Mouse (Mus musculus) thymus, adult 2 months (tissue): ENCODE data around the gene Pold3. TPM values are rescaled to one million over a fixed set of nuclear protein-coding genes. Genes with fewer than 3 reads are reported as not detected.
"Not testable (repeated sequence)": the region's sequence is repeated elsewhere in the genome, so short reads cannot be mapped to it uniquely, and the experiment has no call there.

Experiments
- DNase-seq: peaks from one replicate; pipeline ENCODE4 v3.0.0; 2021
- H3K27ac ChIP-seq: fragments of 200-500 bp; 2 replicates; pipeline ENCODE4 v1.5.1; 2012; ENCODE audit warnings: low read length, control low read depth; ENCODE audit not compliant: control insufficient read depth, insufficient read depth
- H3K27me3 ChIP-seq: fragments of 200-500 bp; 2 replicates; pipeline ENCODE4 v1.6.1; 2012; ENCODE audit warnings: mild to moderate bottlenecking, low read length, moderate library complexity, mixed read lengths; ENCODE audit not compliant: control insufficient read depth, insufficient read depth
- H3K36me3 ChIP-seq: fragments of 200-500 bp; 2 replicates; pipeline ENCODE4 v1.6.1; 2012; ENCODE audit warnings: mild to moderate bottlenecking, low read length, moderate library complexity; ENCODE audit not compliant: control insufficient read depth, insufficient read depth
- H3K4me1 ChIP-seq: fragments of 200-500 bp; replicated peaks from 2 replicates; pipeline ENCODE4 v1.6.1; 2012; ENCODE audit warnings: low read length; ENCODE audit not compliant: control insufficient read depth, insufficient read depth
- H3K4me3 ChIP-seq: fragments of 200-500 bp; 2 replicates; pipeline ENCODE4 v1.5.1; 2012; ENCODE audit warnings: mild to moderate bottlenecking, low read length, control low read depth, moderate library complexity; ENCODE audit not compliant: control insufficient read depth, insufficient read depth
- CTCF ChIP-seq: fragments of 200-500 bp; IDR thresholded peaks from 2 replicates; pipeline ENCODE4 v1.5.1; 2012; ENCODE audit warnings: mild to moderate bottlenecking, control low read depth, low read length, moderate library complexity, borderline replicate concordance; ENCODE audit not compliant: control insufficient read depth, poor library complexity, insufficient read depth; ENCODE audit errors: extremely low read depth
- POLR2A ChIP-seq: fragments of 200-500 bp; IDR thresholded peaks from 2 replicates; pipeline ENCODE4 v1.6.1; 2012; ENCODE audit warnings: mild to moderate bottlenecking, low read length, control low read depth, moderate library complexity; ENCODE audit not compliant: control insufficient read depth, poor library complexity, insufficient read depth; ENCODE audit errors: extremely low read depth
- WGBS: fragments of 180-500 bp; shearing (Covaris S2); methylation state at CpG from one replicate; pipeline ENCODE4 v1.1.7; 2018; 5-methylcytosine and 5-hydroxymethylcytosine counted together
- polyA plus RNA-seq: library from polyadenylated mRNA; depleted of rRNA; stranded (reverse); fragments of >200 nt; gene quantifications from 2 replicates; pipeline ENCODE4 v1.2.3, GENCODE M21; 2012

The Pold3 gene
- polyA plus RNA-seq, 1 experiment, result 21.4 TPM

DNA sequence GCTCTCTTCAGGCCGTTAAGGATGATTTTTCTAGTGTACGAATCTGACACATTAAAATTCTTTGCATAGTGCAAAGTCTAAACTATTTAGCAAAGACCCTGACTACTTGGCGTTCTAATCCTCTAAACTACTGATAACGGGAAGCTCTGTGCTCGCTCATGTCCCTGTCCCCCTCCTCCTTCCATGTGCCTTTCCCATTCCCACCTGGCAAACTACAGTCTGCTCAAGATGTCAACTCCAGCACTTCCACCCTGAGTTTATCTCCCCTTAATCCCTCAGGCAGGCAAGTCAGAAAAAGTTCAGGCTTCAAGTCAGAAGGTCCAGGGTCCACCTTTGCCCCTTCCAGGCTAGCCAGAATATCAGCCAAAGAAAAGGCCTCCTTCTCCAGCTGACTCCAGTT, 45.1 kb downstream of the Pold3 start:
- H3K4me3 ChIP-seq, result no peak overlapping the region
- TF ChIP-seq POLR2A (no peak), CTCF (no peak)
- no peak for DNase-seq
- 95% methylated on average over 5 of the region's 5 CpGs for WGBS
- no peaks in the 10 kb centered on the region for H3K27me3 ChIP-seq
- 0 out of 2 replicates have a peak, but pooled peaks cover 3% of the 10 kb centered on the region for H3K36me3 ChIP-seq
- H3K27ac ChIP-seq, result no peak overlapping the region
- H3K4me1 ChIP-seq, result no peaks in the 10 kb centered on the region

DNA sequence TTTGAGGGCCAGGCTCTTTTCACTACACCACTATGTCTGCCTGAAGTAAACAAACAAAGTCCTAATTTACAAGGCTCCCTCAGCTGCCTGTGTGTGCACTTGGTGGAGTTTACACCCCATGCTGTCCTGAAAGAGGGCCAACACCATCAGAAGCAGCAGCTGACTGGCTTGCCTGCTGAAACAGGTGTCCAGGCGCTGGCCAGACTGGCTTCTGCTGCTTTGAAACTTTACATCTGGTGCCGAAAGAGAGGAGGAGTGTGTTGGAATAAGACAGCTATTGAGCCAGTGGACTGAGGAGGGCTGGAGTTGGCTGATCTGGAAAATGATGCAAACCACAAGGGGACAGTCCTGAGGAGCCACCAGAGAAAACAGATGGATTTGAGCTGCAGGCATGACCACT, 47.4 kb downstream of the Pold3 start:
- DNase-seq, result no peak
- 88% methylated on average over 2 of the region's 2 CpGs for WGBS

DNA sequence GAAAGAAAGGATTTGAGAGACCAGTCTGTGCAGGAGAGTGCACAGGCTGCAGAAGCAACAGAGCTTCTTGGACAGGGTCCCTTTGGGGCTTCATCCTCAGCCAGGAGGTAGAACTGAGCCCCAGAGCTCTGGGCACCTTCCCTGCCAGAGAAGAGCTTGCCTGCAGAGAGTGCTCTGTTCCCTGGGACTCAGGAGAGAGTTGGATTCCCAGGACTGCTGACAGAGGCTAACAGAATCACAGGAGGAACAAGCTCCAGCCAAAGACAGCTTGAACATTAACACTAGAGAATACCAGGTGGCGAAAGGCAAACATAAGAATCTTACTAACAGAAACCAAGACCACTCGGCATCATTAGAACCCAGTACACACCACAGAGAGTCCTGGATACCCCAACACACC, 68.4 kb downstream of the Pold3 start:
- H3K4me1 ChIP-seq, H3K4me3 ChIP-seq, DNase-seq, H3K36me3 ChIP-seq, H3K27ac ChIP-seq, H3K27me3 ChIP-seq: not testable (repeated sequence)
- 95% methylated on average over 2 of the region's 2 CpGs for WGBS

More for the DNA sequence above, 47.4 kb downstream of the Pold3 start:
- Histone ChIP-seq H3K27me3 (no peaks in the 10 kb centered on the region), H3K36me3 (no peaks in the 10 kb centered on the region), H3K27ac (no peak overlapping the region), H3K4me3 (no peak overlapping the region), H3K4me1 (no peaks in the 10 kb centered on the region)
- no peak for TF ChIP-seq POLR2A
- no peak for TF ChIP-seq CTCF

DNA sequence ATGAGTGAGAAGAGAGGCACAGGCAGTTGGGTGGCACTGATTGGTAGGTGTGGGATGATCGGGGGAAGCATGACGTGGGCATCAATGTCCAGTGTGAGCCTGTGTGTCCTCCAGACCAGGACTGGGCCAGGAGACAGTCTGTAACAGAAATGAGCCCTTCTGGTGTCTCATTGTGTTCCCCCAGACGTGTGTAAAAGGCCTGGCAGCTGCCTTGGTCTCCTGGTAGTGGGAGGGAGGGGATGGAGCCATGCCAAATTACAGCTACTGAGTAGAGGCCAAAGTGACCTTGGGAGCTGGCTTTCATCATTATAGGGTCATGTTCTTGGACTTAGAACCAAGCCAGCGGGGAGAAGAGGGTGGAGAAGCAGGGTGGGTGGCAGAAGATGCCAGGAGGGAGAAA, 69.5 kb downstream of the Pold3 start:
- TF ChIP-seq CTCF (no peak), POLR2A (no peak)
- no peak overlapping the region for H3K4me3 ChIP-seq
- no peaks in the 10 kb centered on the region for H3K4me1 ChIP-seq
- DNase-seq, result no peak
- no peaks in the 10 kb centered on the region for H3K27me3 ChIP-seq
- WGBS, result 72% methylated on average over 4 of the region's 4 CpGs
- H3K36me3 ChIP-seq, result no peaks in the 10 kb centered on the region
- no peak overlapping the region for H3K27ac ChIP-seq

DNA sequence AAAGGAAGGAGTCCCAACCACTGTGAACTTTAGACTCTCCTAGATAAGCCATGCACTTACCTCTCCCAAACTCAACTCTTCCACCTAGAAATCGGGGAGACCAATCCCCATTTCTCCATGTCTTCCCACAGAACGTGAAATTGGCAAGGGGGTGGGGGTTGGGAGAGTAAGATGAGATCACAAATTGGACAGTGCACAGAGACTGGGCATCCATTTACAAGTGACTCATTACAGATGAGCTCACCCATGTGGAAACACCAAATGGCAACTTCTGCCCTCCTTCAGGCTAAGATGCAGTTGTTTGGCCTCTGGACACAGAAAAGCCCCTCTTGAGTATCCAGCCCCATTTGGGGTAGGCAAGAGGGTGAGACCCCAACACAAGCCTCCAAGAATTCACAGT, 74.9 kb downstream of the Pold3 start:
- 79% methylated on average over 2 of the region's 2 CpGs for WGBS
- H3K27me3 ChIP-seq, result no peaks in the 10 kb centered on the region; the same call in 1 of the 2 replicates
- no peaks in the 10 kb centered on the region for H3K4me1 ChIP-seq
- TF ChIP-seq CTCF, result no peak
- TF ChIP-seq POLR2A, result no peak
- H3K4me3 ChIP-seq, result no peak overlapping the region
- no peaks in the 10 kb centered on the region for H3K36me3 ChIP-seq
- DNase-seq, result no peak
- H3K27ac ChIP-seq, result no peak overlapping the region

DNA sequence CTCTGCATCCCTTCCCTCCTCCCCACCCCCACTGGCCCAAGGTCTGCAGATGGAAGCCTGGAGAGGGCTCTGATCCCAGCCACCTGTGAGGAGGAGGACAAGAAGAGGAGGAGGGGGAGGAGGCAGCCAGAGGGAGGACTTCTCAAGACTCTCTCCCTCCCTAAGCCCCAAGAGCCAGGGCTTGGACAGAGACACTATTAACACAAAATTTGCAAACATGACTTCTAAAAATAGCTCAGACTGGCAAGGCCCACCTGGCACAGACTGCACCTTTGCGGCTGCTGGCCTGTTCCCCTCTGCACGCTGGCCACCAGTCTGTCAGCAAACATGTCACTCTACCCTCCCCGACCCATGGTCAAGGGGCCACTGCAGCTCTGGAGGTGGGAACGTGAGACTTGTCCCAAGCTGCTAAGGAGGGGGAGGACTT, 77.7 kb downstream of the Pold3 start:
- no peaks in the 10 kb centered on the region for H3K36me3 ChIP-seq
- H3K27ac ChIP-seq, result no peak overlapping the region
- no peaks in the 10 kb centered on the region for H3K4me1 ChIP-seq
- TF ChIP-seq CTCF (no peak), POLR2A (no peak)
- no peak for DNase-seq
- H3K4me3 ChIP-seq, result no peak overlapping the region
- no peaks in the 10 kb centered on the region; the same call in 1 of the 2 replicates for H3K27me3 ChIP-seq
- 62% methylated on average over 4 of the region's 4 CpGs for WGBS

DNA sequence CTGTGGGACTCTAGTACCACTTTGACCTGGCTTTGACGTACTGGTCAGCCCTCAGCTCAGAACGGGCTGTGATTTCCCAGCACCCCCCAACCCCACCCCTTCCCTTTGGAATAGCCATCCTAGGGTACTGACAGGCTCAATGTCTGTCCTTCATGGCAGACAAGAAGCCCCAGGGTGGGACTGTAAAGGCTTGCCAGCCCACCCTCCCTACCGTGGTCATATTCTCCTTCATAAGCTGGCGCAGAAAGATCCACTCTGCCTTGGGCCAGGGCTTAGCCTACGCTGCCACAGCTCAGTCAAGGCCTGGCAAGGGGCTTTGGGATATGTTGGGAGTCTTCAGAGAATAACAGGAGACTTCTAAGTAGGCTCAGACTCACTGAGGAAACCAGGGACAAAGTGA, 78.3 kb downstream of the Pold3 start:
- H3K27ac ChIP-seq, result no peak overlapping the region
- DNase-seq, result no peak
- H3K27me3 ChIP-seq, result no peaks in the 10 kb centered on the region; the same call in 1 of the 2 replicates
- no peaks in the 10 kb centered on the region for H3K4me1 ChIP-seq
- TF ChIP-seq CTCF (no peak), POLR2A (no peak)
- H3K36me3 ChIP-seq, result no peaks in the 10 kb centered on the region
- WGBS, result 94% methylated on average over 5 of the region's 5 CpGs
- no peak overlapping the region for H3K4me3 ChIP-seq
